Mouse (Mus musculus) lung, postnatal 36 days (tissue): ENCODE measurements around the gene Spata32.

Source experiments
- DNase-seq: peaks from one replicate; pipeline ENCODE4 v3.0.0; 2022; ENCODE audit warnings: mixed read lengths

Spata32 gene

DNA sequence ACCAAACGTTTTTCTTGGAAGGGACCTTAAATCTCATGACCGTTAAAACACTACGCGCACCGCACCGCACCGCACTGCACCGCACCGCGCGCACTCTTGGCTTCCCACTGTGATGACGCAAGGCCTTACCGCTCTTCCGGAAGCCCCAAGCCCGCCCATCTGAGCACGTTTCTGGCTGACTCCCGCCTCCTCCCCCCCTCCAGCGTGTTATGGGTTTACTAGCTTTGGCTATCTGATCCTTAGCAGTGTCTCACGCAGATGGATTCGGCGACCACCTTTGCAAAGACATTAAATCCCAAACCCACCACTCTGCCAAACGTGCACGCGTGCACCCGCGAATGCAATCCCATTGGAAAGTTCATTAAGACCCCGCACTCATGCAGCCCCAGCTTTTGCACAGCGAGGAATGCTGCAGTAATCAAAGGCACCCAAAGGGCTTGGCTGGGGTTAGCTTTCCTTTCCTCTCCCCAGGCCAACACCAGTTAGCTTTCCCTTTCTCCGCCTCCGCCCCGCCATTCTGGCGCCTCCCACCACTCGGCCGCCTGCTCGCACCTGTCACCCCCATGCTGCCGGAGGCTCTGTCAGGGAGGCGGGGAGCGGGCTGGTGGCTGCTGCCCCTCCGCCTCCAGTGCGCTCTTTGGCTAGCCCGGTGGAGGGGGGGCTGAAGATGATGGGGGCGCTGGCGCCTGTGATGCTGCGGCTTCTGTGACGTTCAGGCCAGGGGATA, at the start of gene Spata32:
Gene Spata32 (minus strand): TSS at position 643 of the 727 bp plus-strand sequence.
- peak; percentile 61 for DNase-seq

DNA sequence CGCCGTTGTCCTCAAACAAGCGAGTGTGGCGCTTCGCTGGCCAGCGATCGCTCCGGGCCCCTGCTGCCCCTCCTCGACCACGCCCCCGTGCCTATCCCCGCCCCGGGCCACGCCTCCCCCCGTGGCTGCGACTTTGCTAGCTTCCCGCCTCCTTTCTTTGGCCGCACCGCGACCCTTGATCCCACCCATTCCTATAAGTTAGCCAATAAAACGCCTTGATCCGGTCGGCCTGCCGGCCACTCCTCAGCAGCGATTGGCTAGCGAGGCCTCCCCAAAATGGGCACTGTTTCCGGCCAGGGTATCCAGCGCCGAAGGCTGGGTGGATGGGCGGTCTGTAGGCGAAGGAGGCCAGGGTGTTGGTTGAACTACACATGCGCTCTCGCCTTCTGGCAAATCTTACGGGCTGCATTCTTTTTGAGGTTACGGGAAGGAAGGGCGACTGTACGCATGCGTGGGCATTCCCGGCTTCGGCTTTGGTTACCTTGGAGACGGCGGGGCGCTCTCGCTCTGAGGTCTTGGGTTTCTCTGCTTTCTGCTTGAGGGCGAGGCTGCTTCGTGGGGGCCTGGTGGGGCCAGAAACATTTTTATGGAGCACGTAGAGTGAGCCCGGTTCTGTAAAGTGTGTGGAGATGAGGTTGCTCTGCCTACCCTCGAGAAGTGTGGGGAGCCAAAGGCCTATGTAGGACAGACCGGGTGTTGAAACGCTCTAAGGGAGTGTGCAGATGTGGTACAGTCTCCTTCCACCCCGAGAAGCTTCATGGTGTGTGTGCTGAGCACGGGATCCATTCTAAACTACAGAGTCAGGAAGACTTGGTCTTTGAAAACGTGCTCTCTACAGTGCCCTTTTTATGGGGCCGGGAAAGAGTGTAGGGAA, 49.4 kb upstream of the Spata32 start, which contains the start of gene Map3k14:
Gene Map3k14 (minus strand): TSS at position 127 of the 874 bp plus-strand sequence.
- peak; percentile 99 for DNase-seq

DNA sequence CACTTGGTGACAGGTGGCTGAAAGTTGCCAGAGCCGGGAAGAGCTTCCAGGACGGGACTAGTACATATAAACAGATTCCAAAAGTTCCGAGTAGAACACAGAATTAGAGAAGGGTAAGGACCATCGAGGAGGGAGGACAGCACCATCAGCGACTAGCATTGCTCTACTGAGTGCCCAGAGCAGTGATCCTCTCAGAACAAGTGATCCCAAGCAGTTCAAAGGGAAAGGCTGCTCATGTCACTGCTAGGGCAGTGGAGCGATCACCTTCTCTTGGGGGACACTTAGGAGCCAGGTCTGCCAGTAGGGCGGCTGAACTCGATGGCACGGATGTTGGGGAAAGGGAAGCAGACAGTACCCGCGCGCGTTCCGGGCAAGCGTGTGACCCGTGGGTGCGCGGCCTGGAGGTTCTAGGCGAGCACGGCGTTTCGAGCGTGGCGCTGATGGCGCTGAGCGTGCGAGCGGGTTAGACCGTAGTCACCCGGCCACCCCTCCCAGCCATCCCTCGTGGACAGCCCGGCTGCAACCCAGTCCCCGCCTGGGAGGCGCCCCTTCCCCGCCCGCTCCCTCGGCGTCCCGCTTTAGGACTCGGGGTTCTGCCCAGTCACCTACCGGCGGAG, 48.6 kb upstream of the Spata32 start:
- DNase-seq, result no peak

DNA sequence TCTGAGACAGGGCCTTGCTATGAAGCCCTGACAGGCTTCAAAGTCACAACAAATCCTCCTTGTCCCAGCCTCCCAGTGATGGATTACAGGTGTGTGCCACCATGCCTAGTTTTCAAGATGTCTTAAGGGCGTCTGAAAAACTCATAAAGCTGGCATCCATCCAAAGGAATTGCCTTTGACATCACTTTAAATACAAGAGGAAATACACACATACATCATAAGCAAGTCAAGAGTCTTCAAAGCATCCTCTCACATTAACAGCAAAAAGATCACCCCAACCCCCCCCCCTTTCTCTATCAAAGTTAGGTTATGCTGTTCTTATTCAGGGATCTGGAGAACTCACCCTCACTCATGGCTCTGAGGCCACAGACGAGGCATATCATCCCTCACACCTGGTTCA, 47.6 kb upstream of the Spata32 start:
- DNase-seq, result no peak

DNA sequence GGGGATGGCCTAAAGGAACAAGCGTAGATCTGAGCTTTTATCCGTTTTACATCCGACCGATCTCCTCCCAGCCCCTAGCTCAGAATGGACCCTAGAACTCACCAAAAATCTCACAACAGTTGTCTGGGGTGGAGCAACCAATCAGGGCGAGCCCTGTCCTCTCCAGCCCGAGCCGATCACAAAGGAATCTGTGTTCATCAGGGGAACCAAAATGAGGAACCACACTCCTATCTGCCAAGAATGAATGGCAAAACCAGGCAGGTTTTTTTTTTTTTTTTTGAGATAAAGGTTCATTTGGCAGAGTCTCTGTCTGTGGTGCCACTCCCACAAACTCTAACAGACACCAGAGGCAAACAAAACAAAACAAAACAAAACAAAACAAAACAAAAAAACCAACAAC, 47.0 kb upstream of the Spata32 start:
- DNase-seq, result no peak

DNA sequence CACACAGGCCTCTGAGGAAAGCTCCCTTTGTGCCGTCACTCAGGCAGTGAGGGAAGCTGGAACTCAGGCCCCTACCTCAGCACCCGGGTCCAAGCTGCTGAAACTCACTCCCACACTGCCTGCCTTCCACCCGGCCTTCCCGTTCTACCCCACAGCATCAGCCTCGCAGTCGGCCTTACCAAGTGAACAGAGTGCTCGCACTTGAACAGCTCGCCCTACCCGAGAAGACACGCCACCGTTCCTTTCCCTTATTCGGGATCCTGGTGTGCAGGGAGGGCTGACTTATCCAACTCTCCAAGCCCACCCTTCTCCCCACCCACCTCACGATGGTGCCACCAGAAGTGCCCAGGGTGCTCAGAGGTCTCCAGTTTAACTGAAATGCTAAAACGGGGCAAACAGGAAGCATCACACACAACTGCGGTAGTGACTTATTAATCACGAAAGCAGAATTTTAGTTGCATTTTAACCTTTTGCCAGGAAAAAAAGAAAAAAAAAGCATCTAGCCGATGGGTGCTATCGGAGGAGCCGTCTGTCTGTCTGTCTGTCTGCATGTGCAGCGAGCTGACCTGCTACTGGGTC, 46.3 kb upstream of the Spata32 start:
- DNase-seq, result no peak

DNA sequence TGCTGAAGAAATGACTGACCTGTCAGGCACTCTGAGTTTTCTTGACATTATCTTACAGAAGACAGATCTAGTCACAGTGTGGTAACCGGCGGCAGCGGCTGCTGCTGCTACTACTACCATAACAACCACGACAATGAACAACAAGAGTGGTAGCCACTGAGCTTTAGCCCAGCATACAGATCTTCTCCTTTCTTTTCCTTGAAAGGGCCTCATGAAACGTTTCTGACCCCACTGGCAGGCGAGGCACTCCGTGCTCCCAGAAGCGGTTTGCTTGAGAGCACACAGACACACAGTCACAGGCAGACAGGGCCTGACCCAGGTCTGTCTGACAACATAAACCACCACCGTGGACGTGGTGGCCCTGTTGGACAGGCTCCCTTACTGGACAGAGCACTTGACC, 45.3 kb upstream of the Spata32 start:
- no peak for DNase-seq

DNA sequence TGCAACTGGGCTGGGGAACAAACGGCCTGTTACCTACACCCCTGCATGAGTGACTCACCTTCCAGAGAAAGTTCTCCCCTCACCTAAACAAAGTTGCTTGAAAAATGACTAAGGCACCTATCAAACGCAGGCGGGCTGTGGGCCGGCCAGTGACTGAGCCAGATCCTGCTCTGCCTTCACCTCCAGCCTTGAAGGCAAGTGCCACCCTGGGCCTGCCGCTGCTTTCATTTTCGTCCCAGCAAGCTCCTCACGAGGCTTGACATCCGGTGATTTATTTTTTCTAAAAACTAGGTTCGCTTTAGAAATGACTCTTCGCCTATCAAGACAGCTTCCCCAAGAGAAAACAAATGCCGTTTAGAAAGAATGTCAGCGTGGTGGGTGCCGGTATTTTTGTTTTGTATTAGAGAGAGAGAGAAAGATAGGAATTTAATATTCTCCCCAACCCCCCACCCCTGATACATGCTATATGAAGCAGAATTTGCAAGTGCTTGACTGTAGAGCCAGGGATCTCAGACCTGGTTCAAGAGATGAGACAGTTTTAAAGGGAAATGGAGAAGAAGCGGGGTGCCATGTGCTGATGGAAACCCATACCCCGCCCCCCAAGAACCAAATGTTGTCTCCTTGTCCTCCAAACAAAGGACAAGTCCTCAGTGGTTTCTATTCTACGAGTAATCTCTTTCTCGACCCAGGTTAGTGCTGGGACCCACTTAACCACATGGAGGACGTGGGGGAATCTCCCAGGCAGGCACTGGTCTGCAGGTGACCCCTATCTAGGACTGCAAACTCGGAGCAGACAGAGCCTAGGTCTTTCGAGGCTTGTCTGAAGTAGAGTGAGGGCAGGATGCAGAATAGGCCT, 44.4 kb upstream of the Spata32 start:
- peak; percentile 57 for DNase-seq

DNA sequence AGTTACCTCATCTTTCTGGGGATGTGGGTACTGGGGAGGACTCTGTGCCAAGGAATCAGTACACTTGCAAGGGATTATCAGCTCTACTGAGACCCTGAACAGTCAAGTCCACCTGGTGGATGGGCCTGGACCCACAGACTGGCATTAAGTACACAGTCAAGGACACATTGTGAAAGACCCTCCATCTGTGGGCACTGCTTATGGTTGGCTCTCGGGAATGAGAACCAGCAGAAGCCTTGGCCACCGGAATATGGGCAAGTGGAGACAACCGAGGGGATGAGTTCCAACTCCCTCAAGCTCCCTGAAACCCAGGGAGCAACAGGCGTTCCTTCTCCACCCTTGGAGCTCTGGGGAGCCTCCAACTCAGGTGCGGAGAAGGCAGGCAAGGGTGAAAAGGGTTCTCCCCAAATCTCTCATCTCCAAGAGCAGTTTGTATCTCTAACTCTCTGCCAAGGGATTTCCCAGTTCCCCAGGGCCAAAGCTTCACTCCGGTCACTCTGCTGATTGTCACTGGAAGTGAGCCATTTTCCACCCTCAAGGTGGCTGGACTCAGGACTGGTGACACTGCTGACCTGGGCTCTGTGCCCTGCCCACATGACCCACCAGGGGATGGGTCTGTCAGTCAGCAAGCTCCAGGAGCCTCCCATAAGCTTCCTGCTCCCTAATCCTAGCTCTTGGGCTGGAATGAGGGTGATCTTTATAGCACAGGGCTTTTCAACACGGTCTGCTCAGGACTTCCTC, 43.6 kb upstream of the Spata32 start:
- no peak for DNase-seq

DNA sequence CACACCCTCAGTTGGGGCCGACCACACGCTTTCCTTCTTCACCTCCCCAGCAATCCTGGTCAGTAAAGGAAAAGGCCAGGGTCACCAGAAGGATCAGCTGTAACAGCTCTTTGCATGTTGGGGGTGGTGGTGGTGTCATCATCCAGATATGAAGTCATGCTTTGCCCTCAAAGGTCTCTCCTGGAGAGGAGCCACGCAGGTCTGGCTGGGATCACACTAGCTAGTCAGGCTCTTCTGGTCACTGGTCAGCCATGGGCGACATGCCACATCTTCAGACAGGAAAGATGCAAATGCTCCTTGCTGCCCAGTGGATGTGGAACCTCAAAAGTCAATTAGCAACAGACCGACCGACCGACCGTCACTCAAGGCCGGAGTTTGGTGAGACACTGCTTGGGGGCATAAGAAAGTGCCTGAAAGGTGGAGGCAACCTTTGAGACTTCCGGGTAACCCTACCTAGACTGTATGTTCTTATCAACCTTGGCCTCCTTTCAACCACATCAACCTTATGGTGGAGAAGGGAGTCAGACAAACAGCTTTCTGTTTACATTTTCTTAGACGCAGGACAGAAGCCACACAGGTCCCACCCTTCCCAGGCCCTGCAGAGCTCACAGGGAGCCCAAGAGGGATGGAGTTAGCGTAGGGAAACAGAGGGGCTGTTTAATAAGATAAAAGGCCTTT, 42.4 kb upstream of the Spata32 start:
- DNase-seq, result no peak

DNA sequence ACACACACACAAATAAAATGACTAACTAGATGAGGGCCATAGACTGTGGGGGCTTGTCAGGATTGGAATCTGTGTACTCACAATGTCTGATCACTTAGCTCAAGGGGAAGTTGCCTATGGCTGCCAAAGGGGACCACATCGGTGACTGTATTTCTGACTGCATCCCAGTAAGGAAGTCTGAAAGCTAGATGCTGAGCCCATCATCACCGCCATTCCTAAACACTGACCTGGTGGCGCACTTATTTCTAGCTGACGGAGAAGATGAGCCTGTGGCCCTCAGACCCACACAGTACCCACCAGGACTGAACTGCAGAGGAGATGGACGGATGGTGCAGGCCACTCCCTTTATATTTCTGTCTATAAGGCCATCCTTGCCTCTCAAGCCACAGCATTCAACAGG, 41.8 kb upstream of the Spata32 start:
- DNase-seq, result no peak

DNA sequence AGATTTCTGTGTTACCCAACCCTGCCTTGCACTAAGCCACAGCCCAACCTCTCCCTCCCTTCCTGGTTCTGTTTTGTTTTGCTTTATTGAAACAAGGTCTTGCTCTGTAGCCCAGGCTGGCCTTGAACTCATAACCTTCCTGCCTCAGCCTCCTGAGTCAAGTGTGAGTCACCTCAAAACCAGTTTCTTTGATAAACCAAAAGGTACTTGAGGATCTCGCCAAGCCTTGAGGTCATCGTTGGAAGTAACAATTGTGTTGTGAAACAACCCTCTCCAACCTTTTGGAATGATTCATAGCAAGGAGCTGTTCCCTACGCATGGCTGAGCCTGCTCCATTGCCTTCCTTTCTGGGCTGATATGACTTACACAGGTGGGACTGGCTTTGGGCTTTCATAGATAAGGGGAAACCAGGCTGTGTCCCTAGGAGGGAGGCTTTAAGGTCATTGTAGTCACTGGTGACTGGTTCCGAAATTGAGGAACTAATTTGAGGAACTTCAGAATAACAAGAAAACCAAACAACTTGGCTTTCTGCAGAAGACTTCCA, 39.8 kb upstream of the Spata32 start:
- DNase-seq, result peak; percentile 74

DNA sequence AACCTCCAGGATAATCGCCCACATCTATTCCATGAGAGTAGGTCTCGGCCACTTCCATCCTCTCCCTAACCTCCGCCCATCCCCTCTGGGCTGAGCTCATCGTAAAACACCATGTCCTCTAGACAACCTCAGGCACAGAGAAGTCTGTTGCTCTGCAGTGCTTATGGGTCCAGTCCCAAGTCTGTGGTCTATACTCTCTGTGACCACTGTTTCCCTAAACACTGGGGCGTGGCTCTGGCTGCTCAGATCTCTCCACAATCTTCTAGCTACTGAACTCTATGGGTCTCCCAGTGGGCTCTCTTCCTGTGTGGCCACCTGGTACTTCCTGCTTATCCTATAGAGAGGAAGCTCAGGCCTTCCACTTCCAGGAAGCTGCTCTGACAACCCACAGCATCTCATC, 35.4 kb upstream of the Spata32 start:
- DNase-seq, result no peak

DNA sequence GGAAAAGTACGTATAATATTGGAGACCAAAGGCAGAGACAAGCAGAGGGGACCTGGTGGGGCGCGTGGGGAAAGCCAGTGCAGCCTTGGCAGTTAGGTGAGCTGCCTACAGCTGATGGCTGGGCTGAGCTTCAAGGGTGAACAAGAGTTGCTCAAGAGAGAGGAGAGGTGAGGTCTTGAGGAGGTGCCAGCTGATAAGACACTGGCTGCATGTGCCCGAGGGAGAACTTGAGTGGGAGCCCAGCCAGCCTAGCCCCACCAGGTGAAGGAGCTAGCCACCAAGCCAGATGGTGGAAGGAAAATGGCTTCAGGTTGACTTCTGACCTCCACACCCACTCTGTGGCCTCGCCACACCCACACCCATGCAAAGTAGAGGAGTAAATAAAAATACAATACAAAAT, 34.1 kb upstream of the Spata32 start:
- peak; percentile 70 for DNase-seq

DNA sequence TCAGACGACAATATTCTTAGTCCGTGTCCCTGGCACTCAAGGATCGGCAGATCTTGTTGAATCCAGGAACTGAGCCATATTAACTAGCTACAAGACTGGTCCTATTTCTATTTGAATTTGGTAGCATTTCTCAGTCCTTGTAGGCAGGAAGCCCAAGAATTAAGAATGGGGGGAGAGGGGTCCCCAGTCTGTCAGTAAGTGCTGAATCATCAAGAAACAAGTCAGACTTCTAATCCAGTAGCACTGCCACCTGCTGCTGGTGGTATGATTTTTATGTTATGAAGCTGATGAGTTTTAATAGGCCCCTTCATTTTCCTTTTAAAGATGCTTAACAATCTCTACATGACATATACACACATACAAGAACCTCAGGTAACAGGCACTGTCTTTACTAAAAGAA, 32.1 kb upstream of the Spata32 start:
- no peak for DNase-seq

DNA sequence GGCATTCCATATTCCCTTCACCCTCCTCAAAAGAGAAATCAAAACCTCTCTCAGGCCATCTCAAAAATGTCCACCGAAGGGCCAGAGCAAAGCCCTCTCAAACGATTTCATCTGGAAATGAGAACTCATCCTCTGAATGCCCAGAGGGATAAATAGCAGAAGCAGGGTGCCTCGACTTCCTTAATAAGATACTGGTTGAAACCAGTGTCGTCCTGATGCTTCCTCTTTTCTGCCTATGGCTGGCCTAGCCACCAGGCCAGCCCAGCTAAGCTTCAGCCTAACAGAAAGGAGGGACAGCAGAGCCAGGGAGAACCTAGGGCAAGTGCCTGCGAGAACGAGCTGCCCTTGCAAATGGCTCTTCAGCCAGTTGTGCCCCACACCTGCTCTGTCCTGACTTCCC, 31.3 kb upstream of the Spata32 start:
- peak; percentile 57 for DNase-seq

DNA sequence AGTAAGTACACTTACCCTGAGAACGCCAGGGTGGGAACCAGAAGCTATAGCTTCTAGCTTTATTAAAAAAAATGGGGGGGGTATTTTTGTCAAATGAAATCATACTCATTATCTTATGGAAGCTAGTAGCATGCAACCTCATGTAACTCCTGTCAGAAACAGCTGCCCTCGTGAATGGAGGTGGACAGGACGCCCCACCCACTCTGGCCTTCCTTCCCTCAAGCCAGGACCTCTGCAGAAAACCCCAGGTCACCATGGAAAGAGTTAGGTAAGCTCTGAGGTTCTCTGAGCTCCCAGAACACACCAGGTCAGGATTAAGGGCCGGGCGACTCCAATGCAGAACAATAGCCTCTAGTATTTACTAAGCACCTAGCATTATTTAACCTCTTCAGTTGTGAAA, 30.6 kb upstream of the Spata32 start:
- peak; percentile 62 for DNase-seq

DNA sequence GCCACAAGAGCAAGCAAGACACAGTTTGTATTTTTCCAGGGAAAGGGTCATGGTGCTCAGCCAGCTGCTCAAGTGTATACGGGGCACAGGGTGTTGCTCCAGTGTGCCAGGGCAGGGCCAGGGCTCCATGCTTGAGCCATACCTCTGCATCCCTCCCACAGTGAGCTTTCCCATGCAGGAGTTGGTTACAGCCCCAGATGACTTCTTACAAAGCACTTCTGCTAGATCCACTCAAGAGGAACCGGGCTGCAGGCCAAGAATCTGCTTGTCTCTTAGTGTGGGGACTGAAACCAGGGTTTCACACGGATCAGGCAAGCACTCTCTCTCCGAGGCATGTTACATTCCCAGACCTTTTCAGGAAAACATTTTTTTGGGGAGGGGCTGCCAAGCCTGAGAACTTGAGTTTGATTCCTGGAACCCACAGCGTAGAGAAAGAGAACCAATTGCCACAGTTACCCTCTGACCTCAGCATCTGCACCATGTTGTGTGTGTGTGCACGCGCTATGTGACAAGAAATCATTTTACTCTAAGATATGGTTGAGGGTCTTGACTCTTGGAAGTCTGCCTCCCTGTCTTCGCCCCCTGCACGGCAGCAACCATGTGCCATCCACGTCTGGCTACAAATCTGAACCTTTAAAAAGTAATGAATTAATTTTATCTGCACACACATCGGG, 29.4 kb upstream of the Spata32 start:
- DNase-seq, result peak; percentile 95

DNA sequence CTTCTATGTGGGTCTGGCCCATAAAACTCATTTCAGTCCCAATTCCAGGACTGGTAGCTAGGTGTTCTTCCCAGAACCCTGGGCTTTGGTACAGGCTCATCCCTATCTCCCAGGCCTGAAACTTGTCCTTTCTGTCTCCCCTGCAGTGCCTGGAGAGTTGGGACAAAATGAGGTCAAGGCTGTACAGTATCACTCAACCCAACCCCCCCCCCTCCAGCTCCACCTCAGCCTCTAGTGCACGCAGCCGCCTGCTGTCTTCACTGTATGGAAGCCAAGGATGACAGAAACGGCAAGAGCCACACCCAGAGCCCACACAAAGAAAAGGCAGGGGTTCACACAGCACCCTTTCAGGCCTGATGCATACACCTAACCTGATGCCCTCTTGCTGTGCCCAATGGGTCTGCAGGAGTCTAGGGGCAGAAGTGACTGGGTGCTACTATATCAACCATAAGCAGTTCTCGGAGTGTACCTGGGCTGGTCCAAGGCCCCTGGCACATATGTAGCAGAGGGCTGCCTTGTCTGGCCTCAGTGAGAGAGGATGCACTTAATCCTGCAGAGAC, 28.6 kb upstream of the Spata32 start:
- DNase-seq, result no peak
